Mouse (Mus musculus) lung, embryonic 16.5 days (tissue): ENCODE data around the gene Klhdc4. TPM values are rescaled to one million over a fixed set of nuclear protein-coding genes. Genes with fewer than 3 reads are reported as not detected.
A peak's percentile ranks its signal among the peaks of the same experiment; 100 is the strongest.

Experiments used
- ATAC-seq: fragments of 200-750 bp; cut with Nextera tagmentation; 2 replicates; pipeline ENCODE4 v1.8.0; 2017; ENCODE audit warnings: low read depth, mild to moderate bottlenecking, moderate library complexity
- H3K27ac ChIP-seq: fragments of 300-500 bp; sonication (generic); 2 replicates; pipeline ENCODE4 v1.5.1; 2014; ENCODE audit warnings: mild to moderate bottlenecking, control low read depth, low read length
- H3K27me3 ChIP-seq: fragments of 300-500 bp; sonication (generic); 2 replicates; pipeline ENCODE4 v1.6.1; 2014; ENCODE audit warnings: low read depth, low read length, mixed read lengths; ENCODE audit not compliant: control insufficient read depth, insufficient read depth
- H3K36me3 ChIP-seq: fragments of 300-500 bp; sonication (generic); 2 replicates; pipeline ENCODE4 v1.6.1; 2014; ENCODE audit warnings: low read length; ENCODE audit not compliant: control insufficient read depth, insufficient read depth
- H3K4me1 ChIP-seq: fragments of 300-500 bp; sonication (generic); replicated peaks from 2 replicates; pipeline ENCODE4 v1.6.1; 2014; ENCODE audit warnings: low read length, mixed read lengths; ENCODE audit not compliant: control insufficient read depth, insufficient read depth
- H3K4me2 ChIP-seq: fragments of 300-500 bp; sonication (generic); 2 replicates; pipeline ENCODE4 v1.6.1; 2014; ENCODE audit warnings: low read depth, low read length, control low read depth
- H3K4me3 ChIP-seq: fragments of 300-500 bp; sonication (generic); 2 replicates; pipeline ENCODE4 v1.5.1; 2014; ENCODE audit warnings: mild to moderate bottlenecking, low read length, control low read depth
- H3K9ac ChIP-seq: fragments of 300-500 bp; sonication (generic); 2 replicates; pipeline ENCODE4 v1.6.1; 2014; ENCODE audit warnings: low read length, control low read depth
- H3K9me3 ChIP-seq: fragments of 300-500 bp; sonication (generic); 2 replicates; pipeline ENCODE4 v1.6.1; 2016; ENCODE audit warnings: low read length; ENCODE audit not compliant: control insufficient read depth
- WGBS: fragments of 180-500 bp; shearing (Covaris S2); extraction: QIAGEN DNeasy Blood & Tissue Kit; methylation state at CpG from one replicate; pipeline ENCODE4 v1.1.7; 2014; 5-methylcytosine and 5-hydroxymethylcytosine counted together
- polyA plus RNA-seq: library from polyadenylated mRNA; unstranded; fragments of >200 nt; fragmentation: Nextera tagmentation; extraction: Ambion mirVana; gene quantifications from 2 replicates; pipeline ENCODE4 v1.2.1, GENCODE M21; 2015

The Klhdc4 gene
- polyA plus RNA-seq, 1 experiment from 2014 or later: 33.2 TPM

GRCm38 (mm10) chr8:121773876-121774275 is 55.5 kb downstream of the Klhdc4 start:
- no peaks in the 10 kb centered on the region for H3K36me3 ChIP-seq
- H3K27ac ChIP-seq: no peak overlapping the region
- WGBS: 84% methylated on average over 12 of the region's 12 CpGs
- no peak for ATAC-seq
- no peaks in the 10 kb centered on the region for H3K9me3 ChIP-seq
- H3K4me1 ChIP-seq: no peaks in the 10 kb centered on the region
- no peaks in the 10 kb centered on the region for H3K27me3 ChIP-seq
- no peak overlapping the region for H3K4me2 ChIP-seq
- no peak overlapping the region for H3K4me3 ChIP-seq
- no peak overlapping the region for H3K9ac ChIP-seq

DNA sequence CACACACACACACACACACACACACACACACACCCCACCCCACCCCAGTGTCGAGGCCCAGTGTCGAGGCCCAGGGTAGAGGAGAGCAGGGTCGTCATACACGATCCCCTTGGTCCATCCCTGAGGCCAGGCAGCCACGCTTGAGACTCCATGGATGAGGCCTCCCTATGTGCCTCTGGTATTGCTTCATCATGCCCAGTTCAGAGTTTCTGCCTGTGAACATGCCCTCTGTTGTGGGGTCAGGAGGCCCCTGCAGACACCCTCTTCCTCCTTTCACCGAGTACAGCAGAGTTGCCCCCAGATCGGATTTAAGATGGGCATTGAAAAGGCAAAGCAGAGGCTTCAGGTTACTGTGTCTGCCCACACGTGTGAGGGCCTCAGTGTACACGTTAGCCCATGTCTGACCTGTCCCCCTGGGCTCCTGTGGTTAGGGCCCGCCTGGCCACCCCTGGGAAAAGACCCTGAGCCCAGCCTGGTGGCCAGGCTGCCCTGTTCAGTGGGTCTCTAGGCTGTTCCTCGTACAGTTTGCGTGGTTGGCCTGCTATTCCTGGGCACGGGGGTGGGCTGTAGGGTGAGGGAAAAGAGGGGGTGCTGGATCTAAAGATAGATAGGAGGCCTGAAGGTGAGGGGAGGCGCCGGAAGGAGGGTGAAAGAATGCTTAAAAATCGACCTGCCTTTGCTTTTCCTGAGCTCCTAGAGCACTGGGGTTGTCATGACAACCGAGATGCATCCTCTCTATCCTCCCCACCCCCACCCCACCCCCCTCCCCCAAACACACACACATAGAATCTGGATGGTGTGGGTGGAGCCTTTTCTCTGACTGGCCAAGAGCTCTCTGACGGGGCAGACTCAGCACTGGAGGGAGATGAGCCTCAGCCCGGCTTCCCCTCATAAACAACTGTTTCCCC is 58.3 kb downstream of the Klhdc4 start:
- H3K9ac ChIP-seq: no peak overlapping the region
- no peaks in the 10 kb centered on the region for H3K4me1 ChIP-seq
- ATAC-seq: no peak
- H3K27ac ChIP-seq: no peak overlapping the region
- WGBS: 33% methylated on average over 19 of the region's 19 CpGs
- no peaks in the 10 kb centered on the region for H3K9me3 ChIP-seq
- H3K4me2 ChIP-seq: no peak overlapping the region
- H3K27me3 ChIP-seq: no peaks in the 10 kb centered on the region
- H3K36me3 ChIP-seq: no peaks in the 10 kb centered on the region
- no peak overlapping the region for H3K4me3 ChIP-seq

DNA sequence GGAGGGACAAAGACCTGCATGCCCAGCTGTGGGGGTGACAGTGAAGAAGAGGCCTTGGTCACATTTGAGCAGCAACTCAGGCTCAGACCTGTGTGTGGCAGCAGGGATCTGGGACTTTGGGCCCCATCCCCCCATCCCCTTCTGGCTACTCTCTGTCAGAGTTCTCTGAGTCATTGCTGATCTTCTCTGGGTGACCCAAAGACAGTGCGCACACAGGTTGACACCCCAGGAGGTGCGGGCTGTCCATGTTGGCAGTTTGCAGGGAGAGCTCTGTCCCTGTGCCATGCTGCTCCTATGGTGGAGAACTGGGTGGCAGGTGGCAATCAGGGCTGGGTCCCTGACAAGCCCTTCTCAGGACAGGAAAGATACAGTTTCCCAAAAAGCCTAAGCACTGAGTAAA is 59.7 kb downstream of the Klhdc4 start:
- H3K9ac ChIP-seq: no peak overlapping the region
- no peak overlapping the region for H3K27ac ChIP-seq
- no peaks in the 10 kb centered on the region for H3K9me3 ChIP-seq
- no peaks in the 10 kb centered on the region for H3K4me1 ChIP-seq
- 93% methylated on average over 2 of the region's 2 CpGs for whole genome bisulfite sequencing
- H3K36me3 ChIP-seq: no peaks in the 10 kb centered on the region
- H3K4me3 ChIP-seq: no peak overlapping the region
- no peak for ATAC-seq
- H3K27me3 ChIP-seq: no peaks in the 10 kb centered on the region
- no peak overlapping the region for H3K4me2 ChIP-seq

GRCm38 (mm10) chr8:121769095-121769494 is 60.3 kb downstream of the Klhdc4 start:
- H3K27me3 ChIP-seq: no peaks in the 10 kb centered on the region
- no peak overlapping the region for H3K9ac ChIP-seq
- H3K27ac ChIP-seq: no peak overlapping the region
- 25% methylated on average over 3 of the region's 3 CpGs for WGBS
- no peak overlapping the region for H3K4me2 ChIP-seq
- H3K36me3 ChIP-seq: no peaks in the 10 kb centered on the region
- H3K4me3 ChIP-seq: no peak overlapping the region
- no peak for ATAC-seq
- H3K9me3 ChIP-seq: no peaks in the 10 kb centered on the region
- no peaks in the 10 kb centered on the region for H3K4me1 ChIP-seq

DNA sequence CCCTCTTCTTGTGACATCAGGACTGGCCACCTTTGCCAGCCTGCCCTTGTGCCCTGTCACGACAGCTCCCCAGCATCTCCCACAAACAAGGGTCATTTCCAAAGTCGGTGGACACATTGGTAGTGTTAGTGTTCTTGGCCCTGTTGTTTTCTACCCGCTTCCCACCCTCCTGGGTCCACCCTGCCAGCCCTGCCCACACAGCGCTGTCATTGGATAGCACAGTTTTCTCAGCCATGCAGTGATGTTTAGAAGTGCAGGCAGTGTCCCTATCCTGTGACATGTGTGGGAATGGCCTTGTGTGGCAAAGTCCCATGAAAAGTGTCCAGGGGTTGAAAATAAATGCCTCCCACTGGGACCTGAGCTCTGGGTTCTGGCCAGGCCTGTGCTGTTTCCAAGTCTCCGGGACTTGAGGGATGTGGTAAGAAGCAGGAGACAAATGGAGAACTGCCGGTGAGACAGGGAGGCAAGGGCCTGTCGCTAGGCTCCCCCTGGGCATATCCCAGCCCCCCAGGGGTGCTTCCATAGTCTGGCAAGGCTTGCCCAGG is 63.7 kb downstream of the Klhdc4 start:
- no peak overlapping the region for H3K4me3 ChIP-seq
- no peak overlapping the region for H3K4me2 ChIP-seq
- no peaks in the 10 kb centered on the region for H3K9me3 ChIP-seq
- H3K9ac ChIP-seq: no peak overlapping the region
- H3K27me3 ChIP-seq: no peaks in the 10 kb centered on the region
- 66% methylated on average over 7 of the region's 7 CpGs for WGBS
- no peaks in the 10 kb centered on the region for H3K4me1 ChIP-seq
- no peaks in the 10 kb centered on the region for H3K36me3 ChIP-seq
- H3K27ac ChIP-seq: no peak overlapping the region
- ATAC-seq: no peak

- Histone ChIP-seq H3K27me3 (no peaks in the 10 kb centered on the region), H3K36me3 (no peaks in the 10 kb centered on the region), H3K4me1 (no peaks in the 10 kb centered on the region), H3K4me3 (no peak overlapping the region), H3K9ac (no peak overlapping the region), H3K9me3 (no peaks in the 10 kb centered on the region), H3K4me2 (no peak overlapping the region), H3K27ac (no peak overlapping the region)
- ATAC-seq: no peak
- WGBS: 59% methylated on average over 9 of the region's 9 CpGs
Observed at GRCm38 (mm10) chr8:121763700-121764013, 65.7 kb downstream of the Klhdc4 start.

- 38% methylated on average over 7 of the region's 7 CpGs for WGBS
- Histone ChIP-seq H3K9me3 (no peaks in the 10 kb centered on the region), H3K4me2 (no peak overlapping the region), H3K27me3 (no peaks in the 10 kb centered on the region), H3K9ac (no peak overlapping the region), H3K4me3 (no peak overlapping the region), H3K36me3 (no peaks in the 10 kb centered on the region), H3K27ac (no peak overlapping the region), H3K4me1 (no peaks in the 10 kb centered on the region)
- no peak for ATAC-seq
Observed at GRCm38 (mm10) chr8:121762999-121763699, 66.2 kb downstream of the Klhdc4 start.

GRCm38 (mm10) chr8:121761480-121761879 is 67.9 kb downstream of the Klhdc4 start:
- 0 out of 2 replicates have a peak, but pooled peaks have one; percentile 43 for ATAC-seq
- 22% methylated on average over 10 of the region's 10 CpGs for WGBS

DNA sequence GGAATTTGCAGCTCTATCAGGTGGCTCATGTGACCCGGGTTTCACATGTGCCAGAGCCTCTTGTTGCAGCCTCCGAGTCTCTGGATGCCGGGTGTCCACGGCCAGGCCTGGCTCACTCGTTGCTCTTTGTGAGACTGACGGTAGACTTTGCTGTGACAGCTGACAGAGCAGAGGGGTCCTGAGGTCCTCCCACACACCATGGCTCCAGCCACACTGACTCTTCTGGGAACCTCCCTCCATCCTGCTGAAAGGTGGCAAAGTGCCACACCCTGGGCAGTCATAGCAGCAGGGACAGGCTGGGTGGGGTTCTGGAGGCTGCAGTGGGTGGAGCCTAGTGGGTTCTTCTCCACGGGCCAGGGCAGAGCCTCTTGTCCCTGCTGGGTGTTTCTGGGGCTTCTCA is 68.9 kb downstream of the Klhdc4 start:
- no peaks in the 10 kb centered on the region for H3K4me1 ChIP-seq
- no peaks in the 10 kb centered on the region for H3K27me3 ChIP-seq
- ATAC-seq: no peak
- H3K4me3 ChIP-seq: no peak overlapping the region
- WGBS: 65% methylated on average over 7 of the region's 7 CpGs
- no peaks in the 10 kb centered on the region for H3K9me3 ChIP-seq
- H3K4me2 ChIP-seq: no peak overlapping the region
- H3K9ac ChIP-seq: no peak overlapping the region
- no peaks in the 10 kb centered on the region for H3K36me3 ChIP-seq
- H3K27ac ChIP-seq: no peak overlapping the region

More at GRCm38 (mm10) chr8:121761480-121761879, 67.9 kb downstream of the Klhdc4 start:
- H3K27me3 ChIP-seq: no peaks in the 10 kb centered on the region
- H3K36me3 ChIP-seq: no peaks in the 10 kb centered on the region
- H3K4me3 ChIP-seq: no peak overlapping the region
- H3K4me1 ChIP-seq: no peaks in the 10 kb centered on the region
- H3K27ac ChIP-seq: no peak overlapping the region
- H3K4me2 ChIP-seq: no peak overlapping the region
- H3K9ac ChIP-seq: no peak overlapping the region
- H3K9me3 ChIP-seq: no peaks in the 10 kb centered on the region
